Mouse (Mus musculus): ENCODE measurements around the gene Sdf4. TPM values are rescaled to one million over a fixed set of nuclear protein-coding genes. Genes with fewer than 3 reads are reported as not detected.

The Sdf4 gene
- total and polyA plus RNA-seq, 3 experiments: 111 to 117 TPM; not detected in 1

DNA sequence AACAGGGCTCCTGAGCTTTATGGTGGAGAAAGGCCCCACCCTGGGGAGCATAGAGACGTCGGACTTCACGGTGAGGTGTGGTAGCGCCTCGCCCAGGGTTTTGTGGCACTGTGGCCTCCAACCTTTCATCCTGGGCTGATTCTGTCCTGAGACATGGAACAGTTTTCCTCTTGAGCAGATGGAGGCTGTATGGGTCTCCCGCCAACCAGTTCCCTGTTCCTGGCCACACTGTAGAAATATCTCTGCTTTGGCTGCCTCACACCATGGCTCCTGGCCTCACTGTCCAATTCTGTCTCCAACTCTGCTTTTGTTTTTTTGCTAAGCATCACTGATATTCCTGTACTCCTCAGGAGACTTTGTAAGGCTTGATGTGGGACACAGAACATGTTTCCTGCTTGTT, 37.2 kb upstream of the Sdf4 start:
- Histone ChIP-seq H3K4me1 (ENCODE audit: control insufficient read depth in 1 of 2, insufficient read depth in 2 of 2, low read length in 2 of 2) (no peaks in the 10 kb centered on the region; a peak in 1 of 4 replicates), H3K36me3 (ENCODE audit: control insufficient read depth in 1 of 2, insufficient read depth in 2 of 2, low read length in 2 of 2) (peaks cover 4 to 25% of the 10 kb centered on the region in 2 experiments), H3K9me3 (replicated peaks; ENCODE audit: insufficient read depth, low read length) (no peaks in the 10 kb centered on the region), H3K4me3 (ENCODE audit: control insufficient read depth in 1 of 2, insufficient read depth in 1 of 2, low read depth in 2 of 2, low read length in 2 of 2) (no peak overlapping the region), H3K79me2 (ENCODE audit: control insufficient read depth, insufficient read depth, low read length, poor library complexity) (peaks cover 2% of the 10 kb centered on the region; the same call in 1 of the 2 replicates), H3K9ac (ENCODE audit: control insufficient read depth, low read depth, low read length, poor library complexity, severe bottlenecking) (no peak overlapping the region), H3K27me3 (ENCODE audit: control insufficient read depth in 1 of 2, insufficient read depth in 2 of 2, low read length in 2 of 2) (no peaks in the 10 kb centered on the region), H3K27ac (ENCODE audit: control insufficient read depth, low read depth, low read length) (no peak overlapping the region)
- no peak for DNase-seq (ENCODE audit: low read depth, low spot score)
- TF ChIP-seq SMC3 (IDR thresholded peaks at IDR 0.05; ENCODE audit: low read depth, low read length) (no peak), POLR2AphosphoS5 (IDR thresholded peaks at IDR 0.05; ENCODE audit: borderline replicate concordance, low read depth, low read length) (no peak), TAL1 (IDR thresholded peaks at IDR 0.05; ENCODE audit: low read length) (no peak)

DNA sequence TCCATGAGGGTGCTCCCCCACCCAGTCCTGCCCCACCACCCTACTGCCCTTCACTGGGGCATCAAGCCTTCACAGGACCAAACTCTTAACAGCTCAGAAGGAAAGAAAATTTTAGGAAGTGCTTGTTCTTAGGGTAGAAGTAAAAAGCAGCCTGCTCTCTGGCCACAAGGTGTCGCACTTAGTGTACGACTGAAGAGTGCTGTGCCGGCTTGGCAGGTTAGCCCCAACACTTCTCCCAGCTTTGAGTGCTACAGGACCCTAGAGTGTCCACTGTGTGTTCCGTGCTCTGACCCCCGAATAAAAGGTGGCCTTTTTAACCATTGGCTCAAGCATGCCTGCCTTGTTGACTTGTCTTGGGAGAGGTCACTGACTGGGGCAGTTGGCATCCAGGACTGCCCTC, 33.4 kb upstream of the Sdf4 start:
- Histone ChIP-seq H3K9me3 (replicated peaks; ENCODE audit: insufficient read depth, low read length) (no peaks in the 10 kb centered on the region), H3K36me3 (ENCODE audit: control insufficient read depth in 1 of 2, insufficient read depth in 2 of 2, low read length in 2 of 2) (peaks cover 6 to 11% of the 10 kb centered on the region in 2 experiments), H3K79me2 (ENCODE audit: control insufficient read depth, insufficient read depth, low read length, poor library complexity) (no peaks in the 10 kb centered on the region; the same call in 1 of the 2 replicates), H3K4me1 (ENCODE audit: control insufficient read depth in 1 of 2, insufficient read depth in 2 of 2, low read length in 2 of 2) (peaks cover 0 to 5% of the 10 kb centered on the region in 2 experiments; a peak in 2 of 4 replicates), H3K9ac (ENCODE audit: control insufficient read depth, low read depth, low read length, poor library complexity, severe bottlenecking) (peak overlapping the region; percentile 25; the same call in 1 of the 2 replicates), H3K4me3 (ENCODE audit: control insufficient read depth in 1 of 2, insufficient read depth in 1 of 2, low read depth in 2 of 2, low read length in 2 of 2) (no peak overlapping the region), H3K27ac (ENCODE audit: control insufficient read depth, low read depth, low read length) (no peak overlapping the region), H3K27me3 (ENCODE audit: control insufficient read depth in 1 of 2, insufficient read depth in 2 of 2, low read length in 2 of 2) (no peaks in the 10 kb centered on the region)
- TF ChIP-seq NRF1 (IDR thresholded peaks at IDR 0.05; ENCODE audit: insufficient read depth, low read depth, low read length, poor library complexity, severe bottlenecking) (no peak), ZC3H11A (IDR thresholded peaks at IDR 0.05; ENCODE audit: low read depth, low read length) (peak; percentile 73), POLR2A (IDR thresholded peaks at IDR 0.05; ENCODE audit: control insufficient read depth in 1 of 2, insufficient read depth in 1 of 2, low read depth in 1 of 2, low read length in 2 of 2, poor library complexity in 1 of 2) (no peak), SIN3A (IDR thresholded peaks at IDR 0.05; ENCODE audit: low read length) (no peak; the same call in 1 of the 2 replicates), CHD2 (IDR thresholded peaks at IDR 0.05; ENCODE audit: low read length) (no peak), SMC3 (IDR thresholded peaks at IDR 0.05; ENCODE audit: low read depth, low read length) (peak; percentile 78), RAD21 (IDR thresholded peaks at IDR 0.05; ENCODE audit: low read depth, low read length) (peak; percentile 73), CTCF (IDR thresholded peaks at IDR 0.05 in 2 of 3, conservative IDR thresholded peaks at IDR 0.05 in 1 of 3; ENCODE audit: control insufficient read depth in 1 of 3, insufficient read depth in 1 of 3, low read depth in 2 of 3, low read length in 3 of 3, poor library complexity in 1 of 3, severe bottlenecking in 1 of 3) (peak; percentile 58 to 82 (median 69)), MYB (IDR thresholded peaks at IDR 0.05; ENCODE audit: low read depth, low read length) (no peak), ZKSCAN1 (IDR thresholded peaks at IDR 0.05; ENCODE audit: low read depth, low read length) (no peak), UBTF (IDR thresholded peaks at IDR 0.05; ENCODE audit: borderline replicate concordance, insufficient read depth, low read depth, low read length) (no peak), USF2 (IDR thresholded peaks at IDR 0.05; ENCODE audit: borderline replicate concordance in 1 of 2, insufficient read depth in 1 of 2, low read depth in 1 of 2, low read length in 2 of 2) (no peak), ZMIZ1 (IDR thresholded peaks at IDR 0.05; ENCODE audit: low read depth, low read length) (no peak), MAFK (IDR thresholded peaks at IDR 0.05; ENCODE audit: borderline replicate concordance, low read depth, low read length) (no peak), POLR2AphosphoS2 (IDR thresholded peaks at IDR 0.05; ENCODE audit: low read length) (no peak), E2F4 (IDR thresholded peaks at IDR 0.05; ENCODE audit: borderline replicate concordance, low read depth, low read length) (no peak), ETS1 (IDR thresholded peaks at IDR 0.05; ENCODE audit: low read depth, low read length) (no peak), USF1 (IDR thresholded peaks at IDR 0.05; ENCODE audit: low read depth, low read length) (no peak), KAT2A (conservative IDR thresholded peaks at IDR 0.05; ENCODE audit: low read depth, low read length) (no peak), BHLHE40 (IDR thresholded peaks at IDR 0.05; ENCODE audit: borderline replicate concordance, low read depth, low read length) (no peak), EP300 (IDR thresholded peaks at IDR 0.05; ENCODE audit: low read depth in 1 of 2, low read length in 2 of 2) (no peak), HCFC1 (IDR thresholded peaks at IDR 0.05; ENCODE audit: low read depth, low read length) (0 out of 2 replicates have a peak, but pooled peaks have one; percentile 35), GATA1 (IDR thresholded peaks at IDR 0.05; ENCODE audit: low read depth, low read length) (no peak)
- DNase-seq (ENCODE audit: low read depth, low spot score): peak; percentile 93

Data from MEL (cell line).